Mouse (Mus musculus): ENCODE measurements around the gene Lgals3bp. TPM values are rescaled to one million over a fixed set of nuclear protein-coding genes. Genes with fewer than 3 reads are reported as not detected.

Lgals3bp gene
- total and polyA plus RNA-seq, 3 experiments, result 67.3 to 338 (median 146) TPM

- TF ChIP-seq EP300 (IDR thresholded peaks at IDR 0.05; ENCODE audit: low read length), result no peak
- TF ChIP-seq USF2 (conservative IDR thresholded peaks at IDR 0.05; ENCODE audit: low read depth, low read length), result no peak
- TF ChIP-seq BHLHE40 (IDR thresholded peaks at IDR 0.05; ENCODE audit: low read depth, low read length), result no peak
- no peak for TF ChIP-seq CHD1 (IDR thresholded peaks at IDR 0.05; ENCODE audit: low read depth, low read length)
- TF ChIP-seq NELFE (IDR thresholded peaks at IDR 0.05; ENCODE audit: low read depth, low read length), result peak; percentile 63; the same call in 1 of the 2 replicates
- no peak for TF ChIP-seq UBTF (IDR thresholded peaks at IDR 0.05; ENCODE audit: low read depth, low read length)
- peak; percentile 94 for TF ChIP-seq SMC3 (IDR thresholded peaks at IDR 0.05; ENCODE audit: low read depth, low read length)
- TF ChIP-seq NRF1 (IDR thresholded peaks at IDR 0.05; ENCODE audit: low read depth, low read length), result no peak
- no peak for TF ChIP-seq JUND (conservative IDR thresholded peaks at IDR 0.05; ENCODE audit: low read depth, low read length)
- TF ChIP-seq TCF12 (IDR thresholded peaks at IDR 0.05; ENCODE audit: low read depth, low read length), result peak; percentile 25; the same call in 1 of the 2 replicates
- TF ChIP-seq MEF2A (IDR thresholded peaks at IDR 0.05; ENCODE audit: borderline replicate concordance, low read depth, low read length), result peak; percentile 33; the same call in 1 of the 2 replicates
- TF ChIP-seq MAX (IDR thresholded peaks at IDR 0.05; ENCODE audit: low read length), result peak; percentile 82
- no peak for TF ChIP-seq MXI1 (IDR thresholded peaks at IDR 0.05; ENCODE audit: low read depth, low read length)
- peak; percentile 98 for TF ChIP-seq RAD21 (IDR thresholded peaks at IDR 0.05; ENCODE audit: low read depth, low read length)
- no peak for TF ChIP-seq HCFC1 (IDR thresholded peaks at IDR 0.05; ENCODE audit: low read depth, low read length)
- peak; percentile 45; the same call in 1 of the 2 replicates for TF ChIP-seq IRF4 (IDR thresholded peaks at IDR 0.05; ENCODE audit: low read depth, low read length)
- TF ChIP-seq MYC (IDR thresholded peaks at IDR 0.05; ENCODE audit: low read depth, low read length), result no peak
- TF ChIP-seq CHD2 (IDR thresholded peaks at IDR 0.05; ENCODE audit: low read length), result no peak
- no peak for TF ChIP-seq POLR2A (IDR thresholded peaks at IDR 0.05; ENCODE audit: low read depth, low read length)
- peak; percentile 99 for TF ChIP-seq CTCF (conservative IDR thresholded peaks at IDR 0.05 in 1 of 2, IDR thresholded peaks at IDR 0.05 in 1 of 2; ENCODE audit: low read depth in 2 of 2, low read length in 2 of 2)
- TF ChIP-seq ZC3H11A (IDR thresholded peaks at IDR 0.05; ENCODE audit: low read depth, low read length), result peak; percentile 52
- no peak for TF ChIP-seq RCOR1 (conservative IDR thresholded peaks at IDR 0.05; ENCODE audit: low read depth, low read length)
- H3K27me3 ChIP-seq (replicated peaks), result peaks cover 83% of the 10 kb centered on the region
- H3K4me2 ChIP-seq (ENCODE audit: insufficient read depth, low read depth, poor library complexity, severe bottlenecking), result no peak overlapping the region
- dilution Hi-C loops (cut with MboI; ENCODE audit: extremely low pct_ligation_motif_present, extremely low pct_unique_long_range_greater_than_20kb, low sequenced_read_pairs), result no loop called here
- no peak overlapping the region for H3K9ac ChIP-seq (ENCODE audit: insufficient read depth, low read depth)
- H3K4me3 ChIP-seq (replicated peaks in 1 of 3; ENCODE audit: low read depth in 2 of 3, low read length in 2 of 3, poor library complexity in 1 of 3), result no peak overlapping the region
- no peaks in the 10 kb centered on the region for H3K36me3 ChIP-seq (replicated peaks in 1 of 2; ENCODE audit: control insufficient read depth in 1 of 2, insufficient read depth in 1 of 2, low read length in 1 of 2)
- no peaks in the 10 kb centered on the region for H3K79me2 ChIP-seq (replicated peaks; ENCODE audit: control insufficient read depth, extremely low read depth, insufficient read depth, poor library complexity, severe bottlenecking)
- DNase-seq (ENCODE audit: extremely low read depth), result peak; percentile 79
- in situ Hi-C loops (cut with MboI; ENCODE audit: low pct_ligation_motif_present, low pct_unique_long_range_greater_than_20kb, low sequenced_read_pairs), result loop anchor here (5.0 to 25.0 kb wide), 3 partner anchors 36 to 291 kb away; no protein-coding TSS in a partner anchor
- H3K9me3 ChIP-seq (replicated peaks; ENCODE audit: low read length), result peaks cover 5% of the 10 kb centered on the region
- H3K27ac ChIP-seq (ENCODE audit: insufficient read depth, low read depth), result no peak overlapping the region
- H3K4me1 ChIP-seq (ENCODE audit: control insufficient read depth in 1 of 2, insufficient read depth in 2 of 2), result peaks cover 0 to 5% of the 10 kb centered on the region in 2 experiments; a peak in 2 of 4 replicates
These were observed 44.0 kb upstream of the Lgals3bp start for GRCm38 (mm10) chr11:118445843-118446242.

Measured in CH12.LX (cell line).